Mouse (Mus musculus): ENCODE data around the gene Spock1. TPM values are rescaled to one million over a fixed set of nuclear protein-coding genes. Genes with fewer than 3 reads are reported as not detected.

Spock1 gene
- total RNA-seq (2021), result 100 to 1,000 TPM; 212 to 215 TPM
- long read RNA-seq, partial matches to known transcripts, result 112 of 145 reads
- long read RNA-seq, other reads (novel, unspliced or antisense), result 33 of 145 reads

DNA sequence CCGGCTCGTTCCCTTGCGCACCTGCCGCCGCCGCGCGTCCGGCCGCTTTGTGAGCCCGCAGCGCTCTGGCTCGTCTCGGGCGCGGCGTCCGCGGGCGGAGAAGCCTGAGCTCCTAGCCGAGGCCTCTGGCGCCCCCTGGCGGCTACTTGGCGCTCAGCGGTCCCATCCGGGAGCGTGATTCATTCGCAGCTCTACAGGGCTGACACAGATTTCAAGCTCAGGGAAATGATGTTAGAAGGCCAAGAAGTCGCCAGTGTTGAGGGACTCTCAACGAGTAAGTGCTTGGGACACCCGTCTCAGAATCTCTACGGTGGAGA, at the start of gene Spock1:
Gene Spock1 (minus strand): TSS at position 67 of the 317 bp plus-strand sequence.
- peak; percentile 84 to 95 for DNase-seq (ENCODE audit: low spot score in 2 of 2)

- DNase-seq (ENCODE audit: low spot score in 2 of 2), result no peak
These were observed 42.0 kb upstream of the Spock1 start for GRCm38 (mm10) chr13:57950091-57950490.

DNA sequence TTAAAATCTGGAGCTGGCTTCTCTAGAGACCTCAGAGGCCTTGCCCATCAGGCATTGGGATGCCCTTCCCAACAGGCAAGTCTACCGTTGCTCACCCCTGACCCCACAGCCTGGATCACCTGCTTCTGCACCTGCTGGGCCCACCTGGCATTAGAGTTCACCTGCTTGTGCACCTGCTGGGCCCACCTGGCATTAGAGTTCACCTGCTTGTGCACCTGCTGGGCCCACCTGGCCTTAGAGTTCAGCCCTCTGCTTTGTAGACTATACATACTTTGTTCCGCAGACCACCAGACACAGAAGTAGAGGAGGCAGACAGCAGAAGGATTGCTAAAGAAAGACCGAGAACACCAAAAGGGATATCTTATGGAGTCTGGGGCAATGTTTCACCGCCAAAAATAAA, 41.4 kb upstream of the Spock1 start:
- DNase-seq (ENCODE audit: low spot score in 2 of 2), result no peak

DNA sequence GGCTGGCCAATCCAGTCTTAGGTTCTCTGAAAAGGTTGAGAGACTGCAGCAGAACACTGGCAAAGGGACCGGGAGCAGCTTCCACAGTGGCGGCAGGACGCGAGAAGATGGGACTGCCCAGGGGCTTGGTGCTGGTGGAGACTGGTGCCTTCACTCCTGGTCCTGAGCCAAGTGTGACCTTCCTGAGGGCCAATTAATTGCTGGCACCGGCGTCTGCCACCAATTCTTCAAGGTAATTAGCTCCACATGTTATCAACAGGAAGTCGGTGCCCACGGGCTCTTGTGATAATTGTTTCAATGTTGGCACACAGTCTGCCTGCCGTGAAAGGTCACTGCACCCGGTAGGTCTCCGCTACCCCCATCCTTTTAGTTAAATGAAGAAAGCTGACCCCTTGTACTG, 37.1 kb upstream of the Spock1 start:
- DNase-seq (ENCODE audit: low spot score in 2 of 2), result no peak

GRCm38 (mm10) chr13:57944434-57944833, 36.3 kb upstream of the Spock1 start:
- DNase-seq (ENCODE audit: low spot score in 2 of 2), result no peak

DNA sequence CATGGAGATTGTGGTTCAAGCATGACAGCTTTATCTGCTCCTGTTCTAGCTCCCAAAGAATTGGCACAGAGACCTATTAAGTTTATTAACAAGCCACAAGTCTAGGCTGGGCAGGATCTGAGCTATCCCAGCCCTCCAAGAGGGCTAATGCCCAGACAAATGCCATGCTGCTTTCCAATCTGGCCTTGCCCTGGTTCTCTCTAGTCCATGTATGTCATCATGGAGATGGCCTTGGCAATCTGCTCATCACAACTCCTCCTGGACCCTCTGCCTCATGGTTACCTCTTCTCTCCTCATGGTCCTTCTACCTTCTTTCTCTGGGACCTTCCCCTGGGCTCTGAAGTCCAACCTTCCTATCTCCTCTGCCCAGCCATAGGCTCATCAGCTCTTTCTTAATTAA, 35.8 kb upstream of the Spock1 start:
- DNase-seq (ENCODE audit: low spot score in 2 of 2), result no peak

DNA sequence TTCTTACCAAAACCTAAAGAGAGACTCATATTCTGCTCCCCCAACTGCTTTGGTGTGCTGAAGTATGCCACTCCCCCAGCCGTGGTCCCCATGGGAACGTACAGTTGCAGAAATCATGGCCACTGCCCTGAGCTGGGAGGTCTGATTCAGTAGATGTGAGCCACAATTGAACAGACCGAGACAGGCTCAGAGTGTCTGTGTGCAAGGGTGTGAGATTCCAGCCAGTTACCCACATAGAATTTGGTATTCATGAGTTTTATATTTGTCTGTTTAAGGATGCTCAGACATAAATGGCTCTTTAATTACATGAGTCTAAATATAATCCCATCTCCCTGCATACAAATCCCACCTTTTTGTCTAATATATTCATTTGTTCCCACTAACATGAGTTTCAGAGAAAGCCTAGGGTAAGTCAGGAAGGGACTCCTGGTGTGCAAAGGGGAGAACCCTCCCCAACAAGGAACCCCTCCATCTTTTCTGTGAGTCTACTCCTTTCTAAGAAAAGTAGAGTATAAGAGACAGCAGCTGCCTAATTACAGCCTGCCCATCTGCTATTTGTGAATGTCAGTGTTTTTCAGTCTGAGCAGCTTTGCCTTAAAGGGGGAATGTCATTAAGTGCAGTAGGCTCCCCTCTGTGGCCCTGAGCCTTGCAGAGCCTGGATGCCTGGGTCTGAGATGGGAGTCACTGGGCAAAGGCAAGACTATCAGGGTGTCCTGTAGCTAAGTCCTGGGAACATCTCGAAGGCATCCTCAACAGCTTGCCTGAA, 29.5 kb upstream of the Spock1 start:
- peak; percentile 6 to 44 for DNase-seq (ENCODE audit: low spot score in 2 of 2)

- no peak for DNase-seq (ENCODE audit: low spot score in 2 of 2)
These were observed 23.9 kb upstream of the Spock1 start for GRCm38 (mm10) chr13:57931998-57932397.

GRCm38 (mm10) chr13:57931376-57931775, 23.2 kb upstream of the Spock1 start:
- DNase-seq (ENCODE audit: low spot score in 2 of 2), result no peak

GRCm38 (mm10) chr13:57930720-57931119, 22.6 kb upstream of the Spock1 start:
- DNase-seq (ENCODE audit: low spot score in 2 of 2), result no peak

GRCm38 (mm10) chr13:57930283-57930682, 22.2 kb upstream of the Spock1 start:
- no peak for DNase-seq (ENCODE audit: low spot score in 2 of 2)

DNA sequence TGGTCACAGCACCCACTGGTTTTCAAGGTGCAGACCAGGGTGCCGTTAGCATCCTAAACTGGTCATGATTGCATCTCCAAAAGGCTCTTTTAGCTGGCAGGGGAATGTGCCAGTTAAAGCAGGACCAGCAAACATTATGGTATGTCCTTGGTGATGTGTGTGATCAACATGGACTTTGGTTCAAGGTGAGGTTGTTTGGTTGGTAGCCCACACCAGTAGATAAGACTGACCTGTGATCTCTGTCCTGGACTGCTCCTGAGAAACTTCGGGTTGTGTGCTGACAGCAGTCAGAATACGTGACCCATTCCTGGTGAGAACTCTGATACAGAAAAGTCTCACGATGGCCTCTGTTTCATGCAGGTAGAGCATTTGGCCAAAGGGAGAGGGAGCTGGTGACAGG, 11.8 kb upstream of the Spock1 start:
- no peak for DNase-seq (ENCODE audit: low spot score in 2 of 2)

GRCm38 (mm10) chr13:57911171-57911570, 3.0 kb upstream of the Spock1 start:
- DNase-seq (ENCODE audit: low spot score in 2 of 2), result no peak

- DNase-seq (ENCODE audit: low spot score in 2 of 2), result peak in 1 of 2 experiments; percentile 12
These were observed 485 bp downstream of the Spock1 start for GRCm38 (mm10) chr13:57907428-57908265.

DNA sequence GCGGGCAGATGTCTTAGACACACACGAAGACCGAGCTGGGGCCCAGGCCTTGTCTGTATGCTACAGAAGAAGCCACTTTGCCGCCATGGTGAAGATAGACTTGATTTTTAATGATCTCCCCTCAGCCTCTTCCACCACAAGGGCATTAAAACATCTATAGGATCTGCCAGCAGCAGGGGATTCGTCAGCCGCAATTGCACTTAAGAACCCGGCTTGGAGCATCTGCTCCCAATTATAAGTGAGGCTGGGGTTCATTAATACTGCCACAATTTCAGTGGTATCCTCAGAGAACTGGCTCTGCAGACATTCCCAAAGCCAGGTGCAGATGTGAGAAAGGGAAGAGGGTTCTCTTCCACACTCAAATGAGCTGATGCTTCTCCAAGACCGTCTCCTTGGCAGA, 13.5 kb downstream of the Spock1 start:
- DNase-seq (ENCODE audit: low spot score in 2 of 2), result no peak

- DNase-seq (ENCODE audit: low spot score in 2 of 2), result no peak
These were observed 18.4 kb downstream of the Spock1 start for GRCm38 (mm10) chr13:57889708-57890107.

DNA sequence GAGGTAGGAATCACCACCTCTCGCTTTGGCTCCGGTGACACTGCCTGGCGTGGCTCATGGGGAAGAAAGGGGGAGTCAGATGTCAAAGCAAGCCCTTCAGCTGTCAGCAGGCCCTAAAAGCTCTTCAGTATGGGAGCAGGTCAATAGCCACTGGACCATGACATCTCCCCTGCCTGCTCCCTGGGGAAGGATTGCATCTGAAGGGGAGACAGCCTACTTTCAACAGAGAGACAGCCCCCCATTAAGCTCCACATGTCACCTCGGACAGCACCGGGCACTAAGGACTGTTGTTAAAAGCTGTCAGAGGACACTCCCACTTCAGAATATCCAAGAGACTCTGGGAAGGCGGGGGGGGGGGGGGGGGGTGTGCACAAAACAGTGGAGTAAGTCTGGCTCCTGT, 19.1 kb downstream of the Spock1 start:
- no peak for DNase-seq (ENCODE audit: low spot score in 2 of 2)

- DNase-seq (ENCODE audit: low spot score in 2 of 2), result peak in 1 of 2 experiments; percentile 51
These were observed 28.3 kb downstream of the Spock1 start for GRCm38 (mm10) chr13:57879817-57880216.

DNA sequence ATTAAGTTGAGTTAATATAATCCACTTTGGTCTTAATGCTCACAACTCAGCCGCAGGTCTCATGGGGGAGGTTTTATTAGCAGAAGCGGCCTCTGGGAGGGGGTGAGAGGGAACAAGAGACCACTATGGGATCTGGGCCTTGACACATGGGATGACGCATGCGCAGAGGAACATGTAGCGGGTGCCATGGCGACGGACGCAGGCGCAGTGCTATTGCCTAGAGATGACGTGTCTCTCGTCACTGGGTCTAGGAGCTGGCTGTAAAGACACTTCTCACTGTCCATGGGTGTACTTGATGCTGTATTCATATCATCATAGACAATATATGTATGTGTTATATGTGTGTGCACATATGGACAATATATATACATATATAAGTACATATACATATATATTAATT, 29.3 kb downstream of the Spock1 start:
- no peak for DNase-seq (ENCODE audit: low spot score in 2 of 2)

- DNase-seq (ENCODE audit: low spot score in 2 of 2), result no peak
These were observed 30.4 kb downstream of the Spock1 start for GRCm38 (mm10) chr13:57877782-57878181.

- peak in 1 of 2 experiments; percentile 32 for DNase-seq (ENCODE audit: low spot score in 2 of 2)
These were observed 31.2 kb downstream of the Spock1 start for GRCm38 (mm10) chr13:57876966-57877365.

DNA sequence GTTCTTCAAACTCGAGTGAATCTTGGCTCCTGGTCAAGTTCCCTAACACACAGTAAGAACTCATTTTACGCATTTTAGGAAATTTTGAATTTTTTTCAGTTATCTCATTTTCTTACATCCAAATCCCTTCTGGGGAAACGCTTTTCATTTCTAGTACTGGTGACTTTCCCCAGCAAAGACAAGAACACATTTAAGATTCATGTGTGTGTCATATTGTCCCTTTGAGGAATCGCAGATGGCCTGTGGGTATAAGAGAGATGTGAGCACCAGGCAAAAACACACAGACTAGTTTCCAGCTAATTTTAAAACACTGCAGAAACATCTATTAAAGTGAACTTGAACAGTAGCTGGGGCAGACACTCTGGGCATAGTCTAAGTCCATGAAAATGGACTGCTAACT, 38.1 kb downstream of the Spock1 start:
- peak in 1 of 2 experiments; percentile 30 for DNase-seq (ENCODE audit: low spot score in 2 of 2)

Data from layer of hippocampus, adult 18-20 months (tissue).